8 mouse cellular contexts compared by ENCODE assay signal in genomic region chr1:182682591-182683252, GRCm38 (mm10).
DNase-seq lines count a peak whose midpoint lies in the region; ATAC-seq lines count a peak whose summit lies in the region.

No protein-coding gene starts in this region.

- peak; percentile 58 for DNase-seq in embryonic facial prominence, embryonic 14.5 days (ENCODE audit: low spot score)
- no peak for DNase-seq in embryonic facial prominence, embryonic 10.5 days (ENCODE audit: low spot score)
- DNase-seq in 3T3-L1 (ENCODE audit: low read depth, low spot score), result peak; percentile 32
- DNase-seq in heart, postnatal 36 days, result peak; percentile 48 to 59
- DNase-seq in layer of hippocampus, adult 8-10 months (ENCODE audit: low spot score in 2 of 2), result no peak
- DNase-seq in thymus, postnatal 0 days (ENCODE audit: low spot score), result no peak

- no peak overlapping the region for H3K27ac ChIP-seq in embryonic facial prominence, embryonic 14.5 days (replicated peaks; ENCODE audit: low read depth, low read length)
- no peak overlapping the region for H3K27ac ChIP-seq in embryonic facial prominence, embryonic 10.5 days (replicated peaks)
- no peak overlapping the region for H3K27ac ChIP-seq in forebrain, embryonic 16.5 days (ENCODE audit: low read length)
- no peak overlapping the region for H3K27ac ChIP-seq in neural tube, embryonic 14.5 days (ENCODE audit: low read depth, low read length)

- H3K4me1 ChIP-seq in embryonic facial prominence, embryonic 14.5 days (ENCODE audit: control insufficient read depth, insufficient read depth, low read length), result no peaks in the 10 kb centered on the region
- peaks cover 29% of the 10 kb centered on the region for H3K4me1 ChIP-seq in embryonic facial prominence, embryonic 10.5 days
- peaks cover 13% of the 10 kb centered on the region for H3K4me1 ChIP-seq in forebrain, embryonic 16.5 days (replicated peaks; ENCODE audit: control insufficient read depth, insufficient read depth, low read length)
- peaks cover 10% of the 10 kb centered on the region; the same call in 1 of the 2 replicates for H3K4me1 ChIP-seq in neural tube, embryonic 14.5 days (ENCODE audit: control insufficient read depth, insufficient read depth, low read length)

- intact Hi-C loops in heart, postnatal 36 days (cut with DNase I), result no loop called here

- H3K27me3 ChIP-seq in embryonic facial prominence, embryonic 14.5 days (replicated peaks; ENCODE audit: control insufficient read depth, insufficient read depth, low read length), result no peaks in the 10 kb centered on the region
- no peaks in the 10 kb centered on the region for H3K27me3 ChIP-seq in embryonic facial prominence, embryonic 10.5 days (replicated peaks; ENCODE audit: low read depth, poor library complexity, severe bottlenecking)
- no peaks in the 10 kb centered on the region for H3K27me3 ChIP-seq in forebrain, embryonic 16.5 days (replicated peaks; ENCODE audit: control insufficient read depth, insufficient read depth, low read length)
- H3K27me3 ChIP-seq in neural tube, embryonic 14.5 days (ENCODE audit: control insufficient read depth, insufficient read depth, low read length), result no peaks in the 10 kb centered on the region

- 34% methylated on average over 14 of the region's 14 CpGs for WGBS in embryonic facial prominence, embryonic 14.5 days
- WGBS in embryonic facial prominence, embryonic 10.5 days, result 59% methylated on average over 14 of the region's 14 CpGs
- WGBS in forebrain, embryonic 16.5 days, result 45% methylated on average over 14 of the region's 14 CpGs
- 39% methylated on average over 14 of the region's 14 CpGs for WGBS in neural tube, embryonic 14.5 days

- H3K9me3 ChIP-seq in embryonic facial prominence, embryonic 14.5 days (ENCODE audit: control insufficient read depth, low read length), result no peaks in the 10 kb centered on the region
- H3K9me3 ChIP-seq in embryonic facial prominence, embryonic 10.5 days, result no peaks in the 10 kb centered on the region
- no peaks in the 10 kb centered on the region for H3K9me3 ChIP-seq in forebrain, embryonic 16.5 days (ENCODE audit: control insufficient read depth, low read length)
- H3K9me3 ChIP-seq in neural tube, embryonic 14.5 days (ENCODE audit: control insufficient read depth, low read length), result no peaks in the 10 kb centered on the region

- no peak overlapping the region for H3K9ac ChIP-seq in embryonic facial prominence, embryonic 14.5 days (ENCODE audit: low read depth, low read length)
- H3K9ac ChIP-seq in forebrain, embryonic 16.5 days (replicated peaks; ENCODE audit: low read depth, low read length), result no peak overlapping the region
- no peak overlapping the region for H3K9ac ChIP-seq in neural tube, embryonic 14.5 days (replicated peaks; ENCODE audit: low read depth, low read length)

- no peak overlapping the region for H3K4me3 ChIP-seq in embryonic facial prominence, embryonic 14.5 days (ENCODE audit: low read depth, low read length)
- no peak overlapping the region for H3K4me3 ChIP-seq in embryonic facial prominence, embryonic 10.5 days
- H3K4me3 ChIP-seq in forebrain, embryonic 16.5 days (replicated peaks; ENCODE audit: low read length), result no peak overlapping the region
- H3K4me3 ChIP-seq in neural tube, embryonic 14.5 days (ENCODE audit: low read depth, low read length), result no peak overlapping the region

- H3K36me3 ChIP-seq in embryonic facial prominence, embryonic 14.5 days (ENCODE audit: control insufficient read depth, insufficient read depth, low read length), result no peaks in the 10 kb centered on the region
- H3K36me3 ChIP-seq in embryonic facial prominence, embryonic 10.5 days (replicated peaks), result no peaks in the 10 kb centered on the region
- no peaks in the 10 kb centered on the region for H3K36me3 ChIP-seq in forebrain, embryonic 16.5 days (ENCODE audit: control insufficient read depth, insufficient read depth)
- H3K36me3 ChIP-seq in neural tube, embryonic 14.5 days (ENCODE audit: control insufficient read depth, insufficient read depth, low read length), result no peaks in the 10 kb centered on the region

- peak; percentile 45; the same call in 1 of the 2 replicates for ATAC-seq in embryonic facial prominence, embryonic 14.5 days (ENCODE audit: low read depth)
- ATAC-seq in forebrain, embryonic 16.5 days, result 0 out of 2 replicates have a peak, but pooled peaks have one; percentile 49
- peak; percentile 71; the same call in 1 of the 2 replicates for ATAC-seq in neural tube, embryonic 14.5 days (ENCODE audit: low read depth)

- H3K4me2 ChIP-seq in embryonic facial prominence, embryonic 14.5 days (ENCODE audit: low read depth, low read length), result no peak overlapping the region
- no peak overlapping the region for H3K4me2 ChIP-seq in forebrain, embryonic 16.5 days (ENCODE audit: low read length)
- no peak overlapping the region for H3K4me2 ChIP-seq in neural tube, embryonic 14.5 days (ENCODE audit: low read depth, low read length)

Comparison
In these comparisons a context has a peak if more than half of its experiments do, and no peak if none do; other contexts are left out.
1. DNase-seq: peak in embryonic facial prominence, embryonic 14.5 days (single experiment), 3T3-L1 (single experiment) and heart, postnatal 36 days (2 of 2); none in embryonic facial prominence, embryonic 10.5 days (single experiment), layer of hippocampus, adult 8-10 months (0 of 2) and thymus, postnatal 0 days (single experiment).
2. Peak in every context shown above with its lines, with median percentiles within 50 percentile points of each other: ATAC-seq.